Mouse (Mus musculus) frontal cortex, postnatal 36 days (tissue): ENCODE results near the gene Triap1.
A peak's percentile ranks its signal among the peaks of the same experiment; 100 is the strongest.
"Not testable (repeated sequence)": the region's sequence is repeated elsewhere in the genome, so short reads cannot be mapped to it uniquely, and the experiment has no call there.

Source experiments
- DNase-seq, 2 experiments: peaks; one replicate each; pipeline ENCODE4 v3.0.0; 2022; ENCODE audit warnings: low spot score in 2 of 2

Triap1 gene

DNA sequence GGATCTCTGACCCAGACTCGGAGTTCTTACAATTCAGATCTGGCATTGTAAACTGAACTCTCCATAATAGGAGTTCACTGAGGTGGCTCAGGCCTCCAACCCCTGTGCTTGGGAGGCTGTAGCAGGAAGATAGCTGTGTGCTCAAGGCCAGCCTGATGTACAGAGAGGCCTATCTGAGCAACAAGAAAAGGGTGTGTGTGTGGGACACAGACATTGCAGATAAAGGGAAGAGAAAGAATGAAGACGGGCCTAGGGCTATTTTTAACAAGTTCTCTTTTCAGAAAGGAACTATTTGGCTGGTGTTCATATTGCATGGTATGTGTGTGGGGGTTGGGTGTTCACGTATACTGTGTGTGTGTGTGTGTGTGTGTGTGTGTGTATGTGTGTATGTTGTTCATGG, 7.4 kb upstream of the Triap1 start:
- DNase-seq, result no peak

- DNase-seq, result no peak
These were observed 1.0 kb upstream of the Triap1 start for GRCm38 (mm10) chr5:115340007-115340406.

GRCm38 (mm10) chr5:115341314-115342165, 515 bp downstream of the Triap1 start:
- DNase-seq, result no peak

- peak; percentile 72 to 76 for DNase-seq
These were observed 6.5 kb downstream of the Triap1 start for GRCm38 (mm10) chr5:115347564-115347963.

DNA sequence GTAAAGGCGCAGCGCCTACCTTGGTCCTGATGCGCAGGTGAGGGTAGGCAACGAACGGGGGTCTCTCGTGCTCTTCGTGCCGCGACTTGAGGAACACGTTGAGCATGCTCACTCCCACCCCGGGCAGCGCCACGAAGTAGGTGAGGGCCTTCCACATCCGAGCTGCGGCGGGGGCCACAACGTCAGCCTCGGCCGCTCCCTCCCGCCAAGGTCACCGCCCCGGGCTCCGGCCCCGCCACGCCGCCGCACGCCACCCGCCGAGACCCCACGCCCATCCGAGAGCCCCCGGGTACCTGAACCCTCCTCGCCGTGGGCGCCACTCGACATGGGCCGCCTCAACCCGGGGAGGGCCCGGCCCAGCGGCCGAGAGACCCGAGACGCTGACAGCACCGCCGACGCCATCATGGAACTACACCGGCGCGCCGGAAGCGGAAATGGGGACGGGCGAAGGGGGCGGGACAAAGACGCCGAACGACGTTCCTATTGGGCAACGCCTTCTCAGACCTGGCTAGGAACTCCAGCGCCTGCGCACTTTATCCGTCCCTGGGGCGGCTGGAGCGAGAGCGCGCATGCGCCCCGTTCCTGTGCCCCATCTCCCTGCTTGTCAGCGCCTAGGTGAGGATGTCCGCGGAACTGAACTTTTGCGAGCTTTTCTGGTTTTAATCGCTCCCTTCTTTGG, 7.7 kb downstream of the Triap1 start, which contains the start of gene Cox6a1:
TSS of gene Cox6a1 (minus strand) at position 436 of the 679 bp plus-strand sequence.
- DNase-seq, result peak; percentile 98 to 99

GRCm38 (mm10) chr5:115349225-115349555, 8.2 kb downstream of the Triap1 start:
- no peak for DNase-seq

- no peak for DNase-seq
These were observed 10.3 kb downstream of the Triap1 start for GRCm38 (mm10) chr5:115351348-115351747.

- no peak for DNase-seq
These were observed 14.0 kb downstream of the Triap1 start for GRCm38 (mm10) chr5:115355070-115355469.

DNA sequence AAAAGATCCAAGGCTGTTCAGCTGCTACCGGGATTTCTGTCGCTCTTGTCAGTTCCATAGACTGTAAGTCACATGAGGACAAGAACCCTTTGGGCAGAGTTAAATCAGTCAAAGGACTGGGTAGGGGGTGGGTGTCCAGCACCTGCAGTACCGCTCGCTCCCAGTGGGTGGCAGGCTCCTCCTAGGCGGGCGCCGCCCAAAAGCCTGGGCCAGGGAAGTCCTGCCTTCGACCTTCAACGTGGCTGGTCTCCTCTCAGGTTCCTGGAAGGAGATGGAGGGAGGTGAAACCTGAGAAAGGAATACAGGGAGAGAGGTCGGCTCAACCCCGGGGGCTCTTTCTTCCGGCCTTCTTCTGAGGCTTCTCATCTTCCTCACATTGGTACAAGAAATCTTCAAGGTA, 17.8 kb downstream of the Triap1 start:
- peak; percentile 79 to 80 for DNase-seq

DNA sequence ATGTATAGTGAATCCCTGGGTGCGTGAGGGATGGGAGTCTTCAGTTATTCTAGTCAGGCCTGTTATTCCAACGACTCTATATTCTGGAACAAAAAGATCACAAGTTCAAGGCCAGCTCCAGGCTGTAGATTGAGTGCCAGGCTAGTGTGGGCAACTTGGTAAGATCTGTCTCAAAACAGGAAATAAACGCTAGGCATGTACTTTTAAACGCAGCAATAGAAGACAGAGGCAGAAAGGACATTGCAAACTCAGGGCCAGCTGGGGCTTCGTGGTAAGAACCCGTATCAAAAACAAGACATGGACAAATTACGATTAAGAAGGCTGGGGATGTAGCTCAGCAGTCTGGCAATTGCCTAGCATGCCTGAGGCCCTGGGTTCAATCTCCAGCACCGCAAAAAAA, 18.4 kb downstream of the Triap1 start:
- DNase-seq, result no peak

DNA sequence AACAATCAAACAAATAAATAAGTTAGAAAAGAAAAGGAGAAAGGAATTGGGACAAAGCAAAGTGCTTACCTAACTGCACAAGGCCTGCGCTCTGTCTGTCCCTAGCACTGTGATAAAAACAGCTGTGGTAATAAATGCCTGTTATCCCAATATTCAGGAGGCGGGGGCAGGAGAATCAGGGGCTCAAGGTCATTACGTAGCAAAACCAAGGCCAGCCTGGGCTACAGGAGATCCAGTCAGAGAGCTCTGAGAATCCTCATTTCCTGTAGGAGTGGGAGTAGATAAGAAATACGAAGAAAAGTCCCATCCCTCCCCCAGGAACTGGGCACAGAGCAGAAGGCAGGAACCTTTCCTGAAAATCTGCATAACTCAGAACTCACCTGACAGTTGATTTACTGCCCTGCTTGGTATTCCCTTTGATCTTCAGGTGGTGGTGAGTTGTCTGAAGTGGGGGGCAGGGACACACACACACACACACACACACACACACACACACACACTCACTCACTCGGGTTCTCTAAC, 18.9 kb downstream of the Triap1 start:
- DNase-seq, result no peak

- no peak for DNase-seq
These were observed 21.2 kb downstream of the Triap1 start for GRCm38 (mm10) chr5:115362216-115362615.

GRCm38 (mm10) chr5:115362819-115363714, 22.0 kb downstream of the Triap1 start:
- peak; percentile 68 to 69 for DNase-seq

GRCm38 (mm10) chr5:115364782-115365181, 23.8 kb downstream of the Triap1 start:
- no peak for DNase-seq

DNA sequence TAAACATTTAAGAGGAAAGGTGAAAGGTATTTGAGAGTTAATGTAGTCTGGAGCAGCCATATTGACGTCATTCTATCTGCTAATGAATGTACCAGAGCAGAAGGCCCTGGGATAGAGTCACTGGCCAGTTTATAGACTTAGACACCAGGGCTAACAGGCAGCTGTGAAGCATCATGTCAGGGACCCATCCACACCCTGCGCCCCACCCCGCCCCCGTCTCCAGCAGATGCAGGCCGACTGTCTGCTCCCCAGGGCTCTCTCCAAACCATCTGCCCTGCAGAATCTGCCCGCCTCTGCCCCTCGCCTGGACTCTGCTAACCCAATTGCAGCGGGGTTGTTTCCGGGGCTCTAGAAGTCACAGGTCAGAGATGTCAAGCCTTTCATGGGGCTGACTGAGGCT, 30.7 kb downstream of the Triap1 start:
- DNase-seq, result no peak

DNA sequence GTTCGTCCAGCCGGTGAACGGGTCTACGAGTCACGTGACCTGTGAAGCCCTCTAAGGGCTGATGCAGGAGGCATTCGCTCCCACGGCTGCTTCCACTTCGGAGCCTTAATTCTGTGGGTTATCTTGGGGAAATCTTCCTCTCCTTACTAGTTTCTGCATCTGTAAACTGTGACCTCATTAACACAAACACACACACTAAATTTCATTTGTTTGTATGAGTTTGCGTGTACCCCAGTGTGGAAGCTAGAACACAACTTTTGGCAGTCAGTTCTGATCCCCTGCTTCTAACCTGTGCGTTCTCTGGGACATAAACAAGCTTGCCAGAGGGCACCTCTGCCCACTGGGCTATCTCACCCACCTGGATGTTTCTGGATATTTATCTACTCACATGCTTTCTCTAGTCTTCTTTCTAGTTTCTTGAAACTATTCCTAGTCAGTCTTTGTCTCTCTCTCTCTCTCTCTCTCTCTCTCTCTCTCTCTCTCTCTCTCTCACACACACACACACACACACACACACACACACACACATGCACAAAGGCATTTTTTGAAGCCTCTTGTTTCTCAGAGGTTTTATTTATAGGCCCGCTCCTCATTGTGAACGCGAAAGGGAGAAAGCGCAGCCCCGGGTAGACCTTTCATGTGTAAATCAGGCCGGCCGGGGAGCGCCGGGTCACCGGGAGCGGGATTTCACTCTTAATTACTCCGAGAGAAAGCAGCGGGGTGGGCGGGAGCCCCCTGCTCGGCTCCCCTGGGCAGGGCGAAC, 32.6 kb downstream of the Triap1 start:
- peak; percentile 11 to 29 for DNase-seq

GRCm38 (mm10) chr5:115374204-115374820, 33.3 kb downstream of the Triap1 start:
- no peak for DNase-seq

GRCm38 (mm10) chr5:115375436-115375835, 34.4 kb downstream of the Triap1 start:
- DNase-seq, result no peak

DNA sequence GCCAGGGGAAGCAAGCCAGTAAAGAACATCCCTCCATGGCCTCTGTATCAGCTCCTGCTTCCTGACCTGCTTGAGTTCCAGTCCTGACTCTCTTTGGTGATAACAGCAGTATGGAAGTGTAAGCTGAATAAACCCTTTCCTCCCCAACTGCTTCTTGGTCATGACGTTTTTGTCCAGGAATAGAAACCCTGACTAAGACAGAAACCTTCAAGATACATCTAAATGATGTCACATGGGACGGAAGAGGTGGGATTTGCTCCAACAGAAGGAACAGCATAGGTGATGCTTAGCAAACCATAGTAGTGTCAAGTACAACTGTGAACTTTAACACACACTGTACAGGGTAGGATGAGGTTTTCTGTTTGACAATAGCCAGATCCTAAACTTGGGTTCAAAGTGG, 37.9 kb downstream of the Triap1 start:
- not testable (repeated sequence) for DNase-seq

DNA sequence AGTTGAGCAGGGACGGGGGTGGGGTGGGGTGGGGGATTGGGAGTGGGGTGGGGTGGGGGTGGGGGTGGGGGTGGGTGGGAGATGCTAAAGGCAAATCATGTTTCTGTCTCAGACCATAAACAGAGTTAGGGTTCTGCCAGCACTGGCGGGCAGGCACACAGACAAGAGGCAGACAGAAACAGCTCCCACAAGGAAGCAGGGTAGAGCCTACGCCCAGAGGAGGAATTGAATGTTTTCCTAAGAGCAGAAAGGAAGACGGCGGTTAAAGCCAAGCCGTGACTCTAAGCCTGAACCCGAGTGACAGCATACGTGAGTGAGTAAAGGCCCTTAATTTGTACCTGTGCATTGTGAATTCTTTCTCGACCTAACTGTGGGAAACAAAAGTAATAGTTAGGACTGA, 50.9 kb downstream of the Triap1 start:
- DNase-seq, result no peak

- DNase-seq, result no peak
These were observed 51.9 kb downstream of the Triap1 start for GRCm38 (mm10) chr5:115392969-115393368.
